8 mouse cellular contexts compared by ENCODE assay signal in genomic region chr7:91090317-91090829, GRCm38 (mm10).
A peak's percentile ranks its signal among the peaks of the same experiment; 100 is the strongest.
DNase-seq lines count a peak whose midpoint lies in the region; ATAC-seq and TF ChIP-seq lines count a peak whose summit lies in the region.
"Had no signal": no experiment of that assay in that cellular context is flagged by ENCODE, and none has a peak within 500 bp of the region (broad histone marks: within the 10 kb centered on the region; RNA-seq: fewer than 3 reads in every experiment).

No protein-coding gene starts in this region.

- H3K27ac ChIP-seq in forebrain, embryonic 16.5 days (ENCODE audit: low read length) = peak overlapping the region; percentile 53; the same call in 1 of the 2 replicates
- no peak overlapping the region for H3K27ac ChIP-seq in limb, embryonic 13.5 days
- H3K27ac ChIP-seq in stomach, embryonic 14.5 days (ENCODE audit: low read length) = no peak overlapping the region
- H3K27ac ChIP-seq in cerebellum, adult 2 months (ENCODE audit: insufficient read depth, low read length) = no peak overlapping the region
- H3K27ac ChIP-seq: liver, embryonic 14.5 days had no signal

- WGBS in forebrain, embryonic 16.5 days = 37% methylated on average over 5 of the region's 5 CpGs
- WGBS in limb, embryonic 13.5 days = 40% methylated on average over 5 of the region's 5 CpGs
- WGBS in stomach, embryonic 14.5 days = 66% methylated on average over 5 of the region's 5 CpGs
- 56% methylated on average over 5 of the region's 5 CpGs for WGBS in cerebellum, adult 2 months

- H3K4me3 ChIP-seq in forebrain, embryonic 16.5 days (replicated peaks; ENCODE audit: low read length) = peak overlapping the region; percentile 56
- peak overlapping the region; percentile 40 for H3K4me3 ChIP-seq in limb, embryonic 13.5 days
- no peak overlapping the region for H3K4me3 ChIP-seq in stomach, embryonic 14.5 days (ENCODE audit: low read depth, low read length)
- H3K4me3 ChIP-seq in cerebellum, adult 2 months (replicated peaks; ENCODE audit: insufficient read depth, low read depth, low read length) = no peak overlapping the region

- no peak for TF ChIP-seq POLR2A in cerebellum, adult 2 months (IDR thresholded peaks at IDR 0.05; ENCODE audit: borderline replicate concordance, insufficient read depth, low read length)

- H3K9me3 ChIP-seq in forebrain, embryonic 16.5 days (ENCODE audit: control insufficient read depth, low read length) = no peaks in the 10 kb centered on the region
- H3K9me3 ChIP-seq in limb, embryonic 13.5 days = no peaks in the 10 kb centered on the region
- H3K9me3 ChIP-seq in stomach, embryonic 14.5 days (ENCODE audit: control insufficient read depth, low read depth, low read length) = no peaks in the 10 kb centered on the region

- H3K9ac ChIP-seq in forebrain, embryonic 16.5 days (replicated peaks; ENCODE audit: low read depth, low read length) = peak overlapping the region; percentile 67
- H3K9ac ChIP-seq in limb, embryonic 13.5 days = no peak overlapping the region
- H3K9ac ChIP-seq in stomach, embryonic 14.5 days (replicated peaks; ENCODE audit: low read depth, low read length) = no peak overlapping the region
- H3K9ac ChIP-seq: liver, embryonic 14.5 days had no signal

- H3K27me3 ChIP-seq in forebrain, embryonic 16.5 days (replicated peaks; ENCODE audit: control insufficient read depth, insufficient read depth, low read length) = no peaks in the 10 kb centered on the region
- peaks cover 30% of the 10 kb centered on the region for H3K27me3 ChIP-seq in limb, embryonic 13.5 days
- H3K27me3 ChIP-seq in stomach, embryonic 14.5 days (ENCODE audit: control insufficient read depth, insufficient read depth, low read length) = no peaks in the 10 kb centered on the region
- H3K27me3 ChIP-seq in cerebellum, adult 2 months (ENCODE audit: control insufficient read depth, insufficient read depth, low read length) = no peaks in the 10 kb centered on the region; the same call in 1 of the 2 replicates

- no peak for TF ChIP-seq CTCF in cerebellum, adult 2 months (IDR thresholded peaks at IDR 0.05; ENCODE audit: borderline replicate concordance, insufficient read depth, low read depth, low read length)

- peak; percentile 60 for ATAC-seq in forebrain, embryonic 16.5 days
- no peak for ATAC-seq in limb, embryonic 13.5 days (ENCODE audit: low FRiP score, low read depth)
- ATAC-seq in stomach, embryonic 14.5 days (ENCODE audit: insufficient number of reproducible peaks, insufficient read depth, low FRiP score, low read depth) = no peak

- peak; percentile 21 to 23 for DNase-seq in left cerebral cortex, adult 18-20 months (ENCODE audit: low spot score in 2 of 2)
- no peak for DNase-seq in left cerebral cortex, adult 9 months (ENCODE audit: low spot score in 2 of 2)
- DNase-seq in cerebellum, adult 2 months = no peak
- no peak for DNase-seq in cerebellum, adult 11 months

- peak overlapping the region; percentile 82 for H3K4me2 ChIP-seq in forebrain, embryonic 16.5 days (ENCODE audit: low read length)
- H3K4me2 ChIP-seq in limb, embryonic 13.5 days (replicated peaks) = peak overlapping the region; percentile 74
- 0 out of 2 replicates have a peak overlapping the region, but pooled peaks have one; percentile 37 for H3K4me2 ChIP-seq in stomach, embryonic 14.5 days (replicated peaks; ENCODE audit: low read depth, low read length)

- peaks cover 13% of the 10 kb centered on the region for H3K4me1 ChIP-seq in forebrain, embryonic 16.5 days (replicated peaks; ENCODE audit: control insufficient read depth, insufficient read depth, low read length)
- peaks cover 14% of the 10 kb centered on the region for H3K4me1 ChIP-seq in limb, embryonic 13.5 days
- no peaks in the 10 kb centered on the region for H3K4me1 ChIP-seq in stomach, embryonic 14.5 days (ENCODE audit: control insufficient read depth, insufficient read depth, low read length)
- H3K4me1 ChIP-seq in cerebellum, adult 2 months (ENCODE audit: control insufficient read depth, insufficient read depth, low read length) = no peaks in the 10 kb centered on the region

- H3K36me3 ChIP-seq in forebrain, embryonic 16.5 days (ENCODE audit: control insufficient read depth, insufficient read depth) = no peaks in the 10 kb centered on the region
- H3K36me3 ChIP-seq in limb, embryonic 13.5 days = no peaks in the 10 kb centered on the region
- H3K36me3 ChIP-seq in stomach, embryonic 14.5 days (ENCODE audit: control insufficient read depth, insufficient read depth, low read length) = no peaks in the 10 kb centered on the region

Comparison
In these comparisons a context has a peak if more than half of its experiments do, and no peak if none do; other contexts are left out.
1. DNase-seq: peak in left cerebral cortex, adult 18-20 months (2 of 2); none in left cerebral cortex, adult 9 months (0 of 2), cerebellum, adult 2 months (0 of 2) and cerebellum, adult 11 months (single experiment).
2. H3K4me3 ChIP-seq: peak in forebrain, embryonic 16.5 days (single experiment) and limb, embryonic 13.5 days (single experiment); none in stomach, embryonic 14.5 days (single experiment) and cerebellum, adult 2 months (single experiment).
3. Peak in every context shown above with its lines, with median percentiles within 50 percentile points of each other: H3K4me2 ChIP-seq.